Mouse (Mus musculus) liver, postnatal 0 days (tissue): ENCODE data around the gene Chek1. TPM values are rescaled to one million over a fixed set of nuclear protein-coding genes. Genes with fewer than 3 reads are reported as not detected.
A peak's percentile ranks its signal among the peaks of the same experiment; 100 is the strongest.

ENCODE experiments used
- ATAC-seq: fragments of 200-750 bp; cut with Nextera tagmentation; 2 replicates; pipeline ENCODE4 v1.8.0; 2017; ENCODE audit warnings: mild to moderate bottlenecking, moderate library complexity
- DNase-seq: peaks from one replicate; pipeline ENCODE4 v3.0.0-alpha.2; 2016
- H3K27ac ChIP-seq: fragments of 300-500 bp; sonication (generic); 2 replicates; pipeline ENCODE4 v1.5.1; 2014; ENCODE audit warnings: antibody characterized with exemption, moderate library complexity, mild to moderate bottlenecking, low read depth
- H3K27me3 ChIP-seq: fragments of 300-500 bp; sonication (generic); 2 replicates; pipeline ENCODE4 v1.6.1; 2014; ENCODE audit warnings: low read length, control low read depth, mixed read lengths; ENCODE audit not compliant: insufficient read depth
- H3K36me3 ChIP-seq: fragments of 300-500 bp; sonication (generic); replicated peaks from 2 replicates; pipeline ENCODE4 v1.6.1; 2014; ENCODE audit warnings: mild to moderate bottlenecking, control low read depth, low read length, moderate library complexity, mixed read lengths; ENCODE audit not compliant: insufficient read depth
- H3K4me1 ChIP-seq: fragments of 300-500 bp; sonication (generic); 2 replicates; pipeline ENCODE4 v1.6.1; 2014; ENCODE audit warnings: antibody characterized with exemption, mild to moderate bottlenecking, control low read depth; ENCODE audit not compliant: insufficient read depth
- H3K4me2 ChIP-seq: fragments of 300-500 bp; sonication (generic); 2 replicates; pipeline ENCODE4 v1.6.1; 2014; ENCODE audit warnings: low read depth, mild to moderate bottlenecking, low read length, moderate library complexity, mixed read lengths
- H3K4me3 ChIP-seq: fragments of 300-500 bp; sonication (generic); 2 replicates; pipeline ENCODE4 v1.5.1; 2014; ENCODE audit warnings: low read depth, low read length
- H3K9ac ChIP-seq: fragments of 300-500 bp; sonication (generic); replicated peaks from 2 replicates; pipeline ENCODE4 v1.6.1; 2014; ENCODE audit warnings: mild to moderate bottlenecking, moderate library complexity
- H3K9me3 ChIP-seq: fragments of 300-500 bp; sonication (generic); 2 replicates; pipeline ENCODE4 v1.6.1; 2016; ENCODE audit warnings: mild to moderate bottlenecking, control low read depth, low read length, mixed read lengths
- CTCF ChIP-seq: sonication (generic); IDR thresholded peaks from 2 replicates; pipeline ENCODE4 v1.5.1; 2016; ENCODE audit warnings: antibody characterized with exemption, low read depth
- EP300 ChIP-seq: IDR thresholded peaks from 2 replicates; pipeline ENCODE4 v1.6.1; 2016; ENCODE audit warnings: antibody characterized with exemption, low read depth, mild to moderate bottlenecking
- WGBS: fragments of 180-500 bp; shearing (Covaris S2); extraction: QIAGEN DNeasy Blood & Tissue Kit; methylation state at CpG from one replicate; pipeline ENCODE4 v1.1.7; 2014; ENCODE audit not compliant: insufficient replicate concordance; 5-methylcytosine and 5-hydroxymethylcytosine counted together
- polyA plus RNA-seq: library from polyadenylated mRNA; unstranded; fragments of >200 nt; fragmentation: Nextera tagmentation; extraction: Ambion mirVana; gene quantifications from 2 replicates; pipeline ENCODE4 v1.2.1, GENCODE M21; 2015

Gene Chek1
- polyA plus RNA-seq, 1 experiment from 2014 or later, result 7.8 TPM

DNA sequence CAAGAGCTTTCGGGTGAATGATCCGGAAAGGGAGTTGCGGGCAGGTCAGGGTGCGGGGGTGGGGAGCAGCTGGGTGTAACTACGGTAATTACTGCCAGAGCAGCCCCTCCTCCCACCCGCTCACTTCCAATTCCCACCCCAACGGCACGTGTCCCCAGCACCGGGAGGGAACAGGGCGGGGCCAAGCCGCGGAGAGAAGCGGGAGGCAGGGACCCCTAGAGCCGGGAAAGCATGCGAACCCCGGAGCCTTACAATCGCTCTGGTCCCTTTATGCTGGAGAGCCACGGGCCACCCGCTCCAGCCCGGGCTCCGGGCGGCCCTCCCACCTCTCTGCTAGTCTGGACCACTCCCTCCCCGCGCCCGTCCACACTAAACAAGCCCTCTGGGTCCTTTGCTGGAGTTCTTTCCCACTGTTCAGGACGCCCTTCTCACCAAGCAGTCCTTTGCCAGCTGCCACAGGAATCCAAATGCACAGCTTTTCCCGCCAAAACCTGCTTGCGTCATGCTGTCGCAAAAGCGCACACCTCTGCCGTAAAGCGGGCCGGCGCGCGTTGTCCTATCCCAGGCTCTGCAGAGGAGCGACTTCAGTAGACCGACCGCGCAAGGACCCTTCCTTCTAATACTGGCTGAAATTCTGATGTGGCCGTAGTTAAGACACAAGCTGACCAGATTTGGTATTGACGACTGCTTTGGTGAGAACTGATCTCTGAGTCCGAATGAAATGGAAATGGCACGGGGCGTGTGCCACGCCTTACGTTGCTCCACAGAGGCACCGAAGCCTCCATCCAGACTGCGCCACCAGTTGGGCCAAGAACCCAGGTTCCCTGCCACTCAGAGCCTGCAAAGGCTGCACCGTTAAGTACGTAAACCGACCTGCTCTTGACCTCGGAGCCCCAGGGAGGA, 483 bp downstream of the Chek1 start:
- peak; percentile 8; the same call in 1 of the 2 replicates for TF ChIP-seq CTCF
- no peak for TF ChIP-seq EP300
- Histone ChIP-seq H3K9me3 (no peaks in the 10 kb centered on the region), H3K4me1 (peaks cover 9% of the 10 kb centered on the region; the same call in 1 of the 2 replicates), H3K27ac (peak overlapping the region; percentile 84), H3K27me3 (no peaks in the 10 kb centered on the region), H3K4me2 (peak overlapping the region; percentile 99), H3K36me3 (peaks cover 18% of the 10 kb centered on the region; the same call in 1 of the 2 replicates), H3K9ac (peak overlapping the region; percentile 85), H3K4me3 (peak overlapping the region; percentile 91)
- ATAC-seq (peak; percentile 93), DNase-seq (peak; percentile 93)
- WGBS, result under 1% methylated on average over 53 of the region's 53 CpGs

DNA sequence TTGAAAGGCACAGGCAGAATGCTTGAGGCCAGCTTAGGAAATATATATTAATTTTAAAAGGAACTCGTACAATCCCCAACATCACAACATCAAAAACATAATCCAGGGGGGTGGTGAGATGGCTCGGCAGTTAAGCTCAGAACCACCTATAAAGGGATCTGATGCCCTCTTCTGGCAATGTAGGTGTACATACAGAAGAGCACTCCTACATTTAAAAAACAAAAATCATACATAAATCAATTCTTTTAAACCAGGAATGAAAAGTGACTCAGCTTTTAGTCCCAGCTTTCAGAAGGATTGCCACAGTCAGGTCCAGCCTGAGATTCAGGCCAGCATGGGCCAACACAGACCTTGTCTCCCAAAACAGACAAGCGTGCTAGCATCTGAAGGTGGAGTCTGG, 10.2 kb downstream of the Chek1 start:
- TF ChIP-seq CTCF (peak; percentile 31), EP300 (no peak)
- H3K36me3 ChIP-seq, result peaks cover 38% of the 10 kb centered on the region
- no peak overlapping the region for H3K4me2 ChIP-seq
- no peak overlapping the region for H3K27ac ChIP-seq
- no peak overlapping the region for H3K9ac ChIP-seq
- no peak for ATAC-seq
- no peaks in the 10 kb centered on the region for H3K4me1 ChIP-seq
- no peak overlapping the region for H3K4me3 ChIP-seq
- no peaks in the 10 kb centered on the region for H3K9me3 ChIP-seq
- H3K27me3 ChIP-seq, result no peaks in the 10 kb centered on the region
- WGBS, result 71% methylated on average over 3 of the region's 3 CpGs
- DNase-seq, result no peak

DNA sequence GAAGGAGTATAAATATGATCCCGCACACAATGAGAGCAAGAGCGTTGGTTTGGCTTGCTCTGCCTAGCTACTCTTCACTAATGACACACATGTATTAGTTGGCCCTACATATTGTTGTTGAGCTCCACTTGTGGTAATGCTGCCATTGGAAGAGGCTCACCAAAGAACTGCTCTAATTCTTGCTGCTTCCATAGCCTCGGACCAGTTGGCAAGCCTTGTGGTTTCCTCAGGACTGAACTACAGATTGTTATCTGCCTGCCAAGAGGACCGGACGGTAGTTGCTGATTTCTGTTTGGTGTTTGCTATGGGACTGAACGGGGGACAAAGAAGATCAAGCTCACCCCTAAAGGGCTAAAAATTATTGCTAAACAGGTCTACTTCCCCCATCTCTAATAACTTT, 19.6 kb downstream of the Chek1 start:
- 64% methylated on average over 6 of the region's 6 CpGs for WGBS
- no peak overlapping the region for H3K9ac ChIP-seq
- no peaks in the 10 kb centered on the region for H3K27me3 ChIP-seq
- ATAC-seq, result no peak
- no peak for DNase-seq
- TF ChIP-seq CTCF (no peak), EP300 (no peak)
- H3K4me2 ChIP-seq, result no peak overlapping the region
- no peaks in the 10 kb centered on the region for H3K9me3 ChIP-seq
- no peaks in the 10 kb centered on the region for H3K4me1 ChIP-seq
- H3K4me3 ChIP-seq, result no peak overlapping the region
- no peak overlapping the region for H3K27ac ChIP-seq
- H3K36me3 ChIP-seq, result peaks cover 13% of the 10 kb centered on the region

DNA sequence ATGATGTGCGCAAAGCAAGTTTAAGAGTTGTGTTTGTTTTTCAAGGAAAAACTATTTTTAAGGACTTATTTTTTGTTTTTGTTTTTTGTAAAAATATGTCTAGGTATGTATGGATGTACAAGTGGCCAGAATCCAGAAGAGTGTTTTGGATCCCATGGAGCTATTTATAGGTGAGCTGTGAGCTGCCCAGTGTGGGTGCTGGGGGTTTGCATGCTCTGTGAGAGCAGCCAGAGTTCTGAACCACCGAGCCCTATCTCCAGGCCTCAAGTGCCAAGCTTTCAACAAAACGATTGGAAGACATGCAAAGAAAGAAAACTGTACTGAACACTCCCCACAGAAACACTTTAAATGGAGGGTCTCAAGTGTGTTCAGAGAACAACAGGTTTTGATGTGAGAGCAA, 20.9 kb downstream of the Chek1 start:
- Histone ChIP-seq H3K36me3 (peaks cover 7% of the 10 kb centered on the region), H3K9me3 (no peaks in the 10 kb centered on the region), H3K4me3 (no peak overlapping the region), H3K27me3 (no peaks in the 10 kb centered on the region), H3K4me2 (no peak overlapping the region), H3K27ac (no peak overlapping the region), H3K9ac (no peak overlapping the region), H3K4me1 (no peaks in the 10 kb centered on the region)
- TF ChIP-seq EP300 (no peak), CTCF (no peak)
- WGBS, result 76% methylated on average over 3 of the region's 3 CpGs
- DNase-seq (no peak), ATAC-seq (no peak)

DNA sequence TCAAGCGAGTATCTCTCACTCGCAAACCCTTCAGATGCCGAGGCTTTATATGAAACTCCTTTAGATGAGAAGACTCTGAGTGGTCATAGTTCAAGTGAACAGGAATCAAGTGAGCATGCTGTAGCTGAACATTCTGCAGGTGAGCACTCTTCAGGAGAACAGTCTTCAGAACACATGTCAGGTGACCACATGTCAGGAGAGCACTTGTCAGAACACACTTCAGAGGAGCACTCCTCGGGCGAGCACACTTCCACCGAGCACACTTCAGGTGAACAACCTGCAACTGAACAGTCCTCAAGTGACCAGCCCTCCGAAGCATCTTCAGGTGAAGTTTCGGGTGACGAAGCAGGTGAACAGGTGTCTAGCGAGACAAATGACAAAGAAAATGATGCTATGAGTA, 32.6 kb downstream of the Chek1 start:
- H3K36me3 ChIP-seq, result no peaks in the 10 kb centered on the region
- no peak overlapping the region for H3K27ac ChIP-seq
- H3K4me3 ChIP-seq, result no peak overlapping the region
- H3K4me2 ChIP-seq, result no peak overlapping the region
- TF ChIP-seq CTCF (no peak), EP300 (no peak)
- H3K4me1 ChIP-seq, result no peaks in the 10 kb centered on the region
- 82% methylated on average over 10 of the region's 10 CpGs for WGBS
- H3K9me3 ChIP-seq, result no peaks in the 10 kb centered on the region
- H3K9ac ChIP-seq, result no peak overlapping the region
- no peak for ATAC-seq
- H3K27me3 ChIP-seq, result no peaks in the 10 kb centered on the region
- DNase-seq, result no peak

DNA sequence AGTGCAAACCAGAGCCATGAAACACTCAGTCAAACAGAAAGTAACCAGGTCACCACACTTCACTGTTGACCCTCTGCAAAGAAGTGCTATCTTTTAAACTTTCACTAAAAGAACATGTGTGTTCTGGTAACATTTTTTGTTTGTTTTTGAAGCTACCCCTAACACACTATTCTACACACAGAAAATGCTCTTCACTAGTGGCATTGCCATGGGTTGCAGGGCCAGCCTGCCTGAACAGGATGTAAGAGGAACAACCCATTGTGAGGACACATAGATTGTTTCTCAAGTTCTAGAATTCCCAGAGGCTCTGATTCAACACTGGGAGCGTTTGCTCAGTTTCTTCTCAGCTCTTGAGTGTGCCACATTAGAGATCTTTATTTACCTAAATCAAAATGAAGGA, 33.9 kb downstream of the Chek1 start, which contains the start of gene Acrv1:
Acrv1 (plus strand) TSS at position 301 of the 400 bp plus-strand sequence.
- Histone ChIP-seq H3K27ac (no peak within 1 kb of the TSS), H3K9ac (no peak within 1 kb of the TSS), H3K27me3 (no peaks in the 10 kb centered on the region), H3K4me2 (no peak within 1 kb of the TSS), H3K9me3 (no peaks in the 10 kb centered on the region), H3K4me3 (no peak within 1 kb of the TSS), H3K36me3 (no peaks in the 10 kb centered on the region), H3K4me1 (no peaks in the 10 kb centered on the region)
- no peak for TF ChIP-seq CTCF
- no peak for TF ChIP-seq EP300
- 47% methylated on average over 1 of the region's 1 CpGs for WGBS
- ATAC-seq (no peak), DNase-seq (no peak)
